Mouse (Mus musculus) hindlimb bud, embryonic 11.5 days (tissue): Measurements from ENCODE around the gene Ankrd33b.
A peak's percentile ranks its signal among the peaks of the same experiment; 100 is the strongest.

ENCODE experiments used
- DNase-seq: peaks from one replicate; pipeline ENCODE4 v3.0.0-alpha.2; 2012; ENCODE audit warnings: low read depth, low spot score; ENCODE audit errors: extremely low spot score

The Ankrd33b gene

DNA sequence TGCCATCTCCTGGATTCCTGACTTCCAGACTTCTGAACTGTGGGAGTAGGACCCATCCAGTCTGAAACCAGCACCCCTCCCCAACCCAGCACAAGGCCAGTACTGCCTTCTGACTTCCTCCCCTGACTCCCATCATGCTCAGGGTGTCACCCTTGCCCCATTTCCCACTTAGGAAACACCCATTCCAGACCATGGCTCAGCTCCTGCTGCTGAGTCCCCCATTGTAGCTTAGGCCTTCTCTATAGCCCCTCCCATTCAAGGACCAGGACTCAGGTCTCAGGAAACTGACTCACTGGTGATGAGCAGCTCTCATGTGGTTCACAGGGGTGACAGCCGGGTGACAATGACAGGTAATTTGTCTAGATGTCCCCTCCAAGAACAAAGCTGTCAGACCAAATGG lies 25.5 kb downstream of the Ankrd33b start:
- no peak for DNase-seq

DNA sequence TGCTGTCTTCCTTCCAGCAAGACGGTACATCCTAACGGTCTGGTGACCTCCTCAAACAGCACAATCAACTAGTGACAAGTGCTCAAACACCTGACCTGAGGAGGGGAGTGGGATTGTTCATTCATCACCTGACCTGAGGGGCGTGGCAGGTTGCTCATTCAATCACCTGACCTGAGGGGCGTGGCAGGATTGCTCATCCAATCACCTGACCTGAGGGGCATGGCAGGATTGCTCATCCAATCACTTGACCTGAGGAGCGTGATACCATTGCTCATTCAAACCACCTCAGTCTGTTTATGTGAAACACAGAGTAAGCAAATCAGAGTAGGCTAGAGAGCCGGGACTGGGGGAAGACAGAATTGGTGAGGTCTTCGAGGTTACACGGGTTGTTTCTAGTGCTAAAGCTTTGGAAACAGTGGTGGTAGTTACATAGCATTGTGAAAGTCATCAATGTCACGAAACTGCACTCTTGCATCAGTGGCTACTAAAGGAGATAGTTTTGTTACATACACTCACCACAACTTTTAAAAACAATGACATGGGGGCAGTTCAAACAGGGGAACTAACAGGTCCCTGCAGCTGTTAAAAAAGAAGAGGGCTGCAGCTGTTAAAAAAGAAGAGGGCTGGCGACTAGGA lies 28.8 kb downstream of the Ankrd33b start:
- no peak for DNase-seq

DNA sequence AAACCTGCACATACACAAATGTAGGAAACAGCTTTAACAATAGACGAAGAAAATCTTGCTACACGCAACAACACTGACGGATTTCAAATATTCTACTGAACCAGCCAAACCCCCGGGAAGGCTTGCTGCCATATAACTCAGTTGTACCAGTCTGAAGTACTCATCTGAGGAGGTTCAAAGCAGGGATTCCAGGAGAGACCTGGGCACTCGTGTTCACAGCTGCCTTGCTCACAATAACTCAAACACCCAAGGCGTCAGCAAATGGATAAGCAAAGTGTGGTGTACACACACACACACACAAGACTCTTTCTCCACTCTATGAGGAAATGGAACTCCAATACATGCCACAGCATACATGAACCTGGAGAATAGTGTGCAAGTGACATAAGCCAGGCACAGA lies 29.5 kb downstream of the Ankrd33b start:
- no peak for DNase-seq

DNA sequence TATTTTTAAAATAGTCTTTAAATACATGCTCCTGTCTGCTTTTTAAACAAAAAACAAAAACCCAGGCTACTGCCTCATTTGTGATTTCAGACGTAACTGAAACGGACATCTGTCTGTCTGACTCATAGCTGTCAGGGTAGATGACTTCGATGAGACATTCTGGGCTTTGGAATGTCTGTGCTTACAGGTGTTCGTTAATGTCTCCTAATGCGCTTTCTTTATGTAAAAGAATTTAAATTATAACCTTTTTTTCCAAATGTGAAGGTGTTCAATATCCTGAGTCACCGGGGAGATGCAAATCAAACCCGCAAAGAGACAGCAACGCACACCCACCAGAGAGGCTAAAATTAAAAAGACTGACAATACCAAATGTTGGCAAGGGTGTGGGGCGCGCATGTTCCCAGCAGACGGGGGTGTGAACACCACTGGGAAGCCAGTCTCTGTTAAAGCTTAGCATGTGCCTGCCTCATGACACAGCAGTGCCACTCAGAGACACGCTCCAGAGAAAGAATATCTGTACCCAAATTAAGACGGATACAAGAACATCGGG lies 30.3 kb downstream of the Ankrd33b start:
- DNase-seq = no peak

DNA sequence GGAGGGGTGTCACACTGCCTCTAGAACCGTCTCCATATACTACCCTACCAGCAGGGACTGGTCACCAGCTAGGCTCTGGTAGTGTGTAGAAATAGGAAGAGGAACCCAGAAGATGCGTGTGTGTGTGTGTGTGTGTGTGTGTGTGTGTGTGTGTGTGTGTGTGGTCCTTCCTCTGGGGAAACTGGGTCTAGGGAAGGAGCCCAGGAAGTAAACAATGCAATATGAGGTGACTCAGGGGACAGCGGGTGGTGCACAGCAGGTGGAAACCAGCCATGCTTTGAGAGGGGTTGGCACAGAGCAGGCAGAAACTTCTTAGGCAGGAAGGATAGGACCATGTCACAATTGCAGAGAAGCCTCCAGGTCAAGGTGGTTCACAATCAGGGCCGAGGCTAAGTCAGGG lies 30.8 kb downstream of the Ankrd33b start:
- DNase-seq = no peak

DNA sequence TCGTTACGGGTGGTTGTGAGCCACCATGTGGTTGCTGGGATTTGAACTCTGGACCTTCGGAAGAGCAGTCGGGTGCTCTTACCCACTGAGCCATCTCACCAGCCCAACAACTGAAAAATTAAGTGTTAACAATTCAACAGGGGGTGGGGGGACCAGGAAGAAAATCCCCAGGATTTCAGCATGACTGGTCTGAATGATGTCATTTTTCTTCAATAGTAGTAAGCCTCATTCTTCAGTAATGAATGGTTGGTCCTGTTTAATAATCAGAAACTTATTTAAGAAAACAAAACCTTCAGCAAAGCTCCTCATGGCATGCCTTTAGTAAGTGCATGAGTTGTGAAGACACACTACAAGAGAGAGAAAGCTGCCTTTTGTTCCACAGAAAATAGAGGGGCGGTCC lies 32.7 kb downstream of the Ankrd33b start:
- DNase-seq = no peak

DNA sequence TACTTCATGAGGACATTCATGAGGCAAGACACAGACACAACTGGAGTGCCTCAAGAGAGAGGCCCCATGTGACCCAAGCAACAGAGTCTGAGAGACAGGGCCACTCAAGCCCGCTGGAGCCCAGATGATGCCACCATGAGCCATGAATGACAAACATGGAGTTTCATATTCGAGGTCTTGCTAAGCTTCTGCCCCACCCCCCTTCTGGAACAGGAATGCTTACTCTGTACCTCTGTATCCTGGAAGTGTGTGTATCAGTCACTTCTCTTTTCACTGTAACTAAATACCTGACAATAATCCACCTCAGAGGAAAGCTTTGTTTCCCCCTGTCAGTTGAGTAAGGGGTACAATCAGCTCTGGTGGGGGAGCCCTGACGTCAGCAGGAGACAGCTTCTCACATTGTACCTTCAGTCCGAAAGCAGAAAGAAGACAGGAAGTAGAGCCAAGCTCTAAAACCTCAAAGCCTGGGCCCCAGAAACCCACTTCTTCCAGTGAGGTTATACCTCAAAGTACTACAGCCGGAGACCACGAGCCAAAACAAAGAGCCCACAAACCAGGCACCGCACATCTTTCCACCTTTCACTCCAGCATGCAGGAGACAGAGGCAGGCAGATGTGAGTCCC lies 34.9 kb downstream of the Ankrd33b start:
- DNase-seq = no peak

DNA sequence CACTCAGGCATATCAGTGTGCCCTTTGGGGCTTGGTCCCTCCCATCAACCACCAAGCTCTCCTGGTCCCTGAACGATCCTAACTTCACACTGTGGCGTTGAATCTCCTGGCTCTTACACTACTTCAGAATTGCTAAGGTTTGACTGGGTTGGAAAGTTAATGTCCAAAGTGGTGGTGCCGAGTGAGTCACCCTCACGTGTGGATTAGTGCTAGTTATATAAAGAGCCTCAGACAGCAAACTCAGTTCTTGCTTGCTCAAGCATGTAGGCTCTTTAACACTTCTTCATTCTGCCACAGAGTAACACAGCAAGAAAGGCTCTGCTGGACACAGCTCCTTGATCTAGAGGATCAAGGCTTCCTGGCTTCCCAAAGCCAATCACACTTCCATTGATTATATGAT lies 35.8 kb downstream of the Ankrd33b start:
- no peak for DNase-seq

DNA sequence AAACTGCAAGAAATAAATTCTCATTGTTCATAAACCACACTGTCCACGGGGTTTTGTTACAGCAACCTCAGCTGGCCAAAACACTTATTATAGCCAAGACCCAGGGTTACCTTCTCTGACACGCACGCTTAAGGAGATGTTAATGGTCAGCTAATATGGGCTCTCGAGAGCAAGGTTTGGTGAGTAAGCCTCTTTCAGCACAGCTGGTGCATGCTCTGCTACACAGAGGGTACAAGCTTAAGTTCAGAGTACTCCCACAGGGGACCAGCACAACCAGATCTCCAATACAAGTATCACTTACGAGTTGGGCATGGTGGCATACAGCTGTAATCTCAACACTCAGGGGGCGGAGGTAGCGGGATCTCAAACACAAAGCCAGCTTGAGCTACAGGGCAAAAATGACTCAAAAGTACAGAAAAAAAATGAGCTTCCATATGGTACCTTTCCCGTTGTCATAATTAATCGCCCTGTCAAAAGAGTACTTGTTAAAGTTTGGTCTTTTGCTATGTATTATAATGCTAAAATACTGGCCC lies 39.4 kb downstream of the Ankrd33b start:
- DNase-seq = no peak

DNA sequence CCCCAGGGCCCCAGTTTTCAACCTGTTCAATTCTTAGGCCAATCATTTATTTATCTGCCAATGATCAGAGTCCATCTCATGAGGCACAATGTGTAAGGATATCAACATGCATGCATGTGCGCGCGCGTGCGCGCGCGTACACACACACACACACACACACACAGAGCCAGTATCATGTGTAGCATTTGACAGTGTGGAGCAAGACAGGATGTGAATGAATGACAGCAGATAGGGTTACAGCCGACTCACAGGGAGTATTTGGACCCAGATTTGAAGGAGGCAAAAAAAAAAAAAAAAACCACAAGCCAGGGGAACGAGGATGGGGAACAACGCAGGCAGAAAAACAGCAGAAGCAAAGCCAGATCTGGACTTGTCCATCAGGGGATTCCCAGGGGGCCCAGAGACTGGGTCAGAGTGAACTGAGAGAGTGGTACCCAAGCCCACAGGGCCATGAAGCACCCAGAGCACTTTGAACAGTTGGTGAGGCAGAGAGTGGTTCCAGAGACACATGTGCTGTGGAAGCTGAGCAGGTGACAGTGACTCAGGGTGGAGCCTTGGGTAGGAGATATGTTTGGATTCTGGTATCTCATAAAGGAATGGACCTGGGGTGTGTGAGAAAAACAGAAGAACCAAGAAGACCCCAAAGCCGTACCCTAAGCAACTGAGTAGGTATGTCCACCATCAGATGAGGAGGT lies 41.7 kb downstream of the Ankrd33b start:
- DNase-seq = no peak

DNA sequence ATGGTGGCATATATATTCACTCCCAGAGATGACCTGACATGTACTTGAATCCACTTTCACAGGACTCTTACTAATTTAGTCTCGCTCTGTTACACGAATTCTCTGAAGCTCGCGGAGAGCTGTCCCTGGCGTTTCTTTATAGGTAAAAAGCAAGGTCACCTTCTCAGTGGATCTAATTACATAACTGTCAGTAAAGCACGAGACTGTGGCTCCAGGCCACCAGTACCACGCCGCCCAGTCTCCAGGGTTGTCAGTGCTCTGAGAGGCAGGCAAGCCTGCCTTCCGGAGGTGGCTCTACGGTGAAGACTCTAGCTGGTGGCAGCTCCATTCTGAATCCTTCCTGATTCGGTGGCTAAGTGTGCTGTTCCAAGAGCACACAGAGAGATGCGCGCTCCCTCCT lies 43.0 kb downstream of the Ankrd33b start:
- no peak for DNase-seq

DNA sequence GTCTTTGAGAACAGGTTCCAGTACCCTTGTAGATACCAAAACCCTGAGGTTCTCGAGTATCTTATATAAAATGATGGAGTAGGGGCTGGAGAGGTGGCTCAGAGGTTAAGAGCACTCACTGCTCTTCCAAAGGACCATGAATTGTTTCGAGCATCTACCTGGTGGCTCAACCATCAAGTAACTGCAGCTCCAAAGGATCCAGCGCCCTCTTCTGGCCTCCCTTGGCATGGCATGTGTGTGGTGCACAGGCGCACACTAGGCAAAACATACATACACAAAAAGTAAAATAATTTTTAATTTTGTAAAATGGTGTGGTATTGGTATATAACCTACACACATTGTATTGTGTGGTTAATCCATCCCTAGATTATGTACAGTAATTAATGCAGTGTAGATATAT lies 43.8 kb downstream of the Ankrd33b start:
- DNase-seq = no peak

DNA sequence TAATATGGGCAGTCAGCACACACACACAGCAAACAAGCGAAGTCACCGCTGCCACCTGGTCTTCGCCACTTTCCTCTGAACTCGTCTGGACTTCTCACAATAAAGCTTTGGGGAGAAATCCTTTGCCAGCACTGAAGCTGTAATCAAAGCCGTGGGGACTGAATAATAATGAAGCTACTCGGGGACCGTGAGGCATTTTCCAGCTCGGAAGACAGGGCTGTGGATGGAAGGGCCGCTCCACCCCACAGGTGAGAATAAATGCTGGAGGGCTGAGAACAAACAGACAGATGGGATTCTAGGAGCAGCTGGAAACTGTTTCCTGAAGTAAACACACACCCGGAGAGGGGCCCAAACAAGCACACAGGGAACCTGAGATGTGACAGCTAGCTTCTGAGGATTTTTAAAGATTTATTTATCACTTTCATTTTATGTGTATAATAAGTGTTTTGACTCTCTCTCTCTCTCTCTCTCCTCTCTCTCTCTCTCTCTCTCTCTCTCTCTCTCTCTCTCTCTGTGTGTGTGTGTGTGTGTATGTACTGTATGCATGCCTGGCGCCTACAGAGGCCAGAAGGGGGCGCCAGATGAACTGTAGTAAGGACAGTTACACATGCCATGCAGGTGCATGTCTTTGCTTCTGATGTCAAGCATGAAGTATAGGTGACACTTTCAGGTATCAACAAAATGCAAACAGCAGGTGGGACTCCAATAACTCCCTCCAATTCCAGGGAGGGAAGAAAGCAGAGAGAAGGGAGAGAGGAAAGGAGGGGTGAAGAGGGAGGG lies 46.7 kb downstream of the Ankrd33b start:
- no peak for DNase-seq

DNA sequence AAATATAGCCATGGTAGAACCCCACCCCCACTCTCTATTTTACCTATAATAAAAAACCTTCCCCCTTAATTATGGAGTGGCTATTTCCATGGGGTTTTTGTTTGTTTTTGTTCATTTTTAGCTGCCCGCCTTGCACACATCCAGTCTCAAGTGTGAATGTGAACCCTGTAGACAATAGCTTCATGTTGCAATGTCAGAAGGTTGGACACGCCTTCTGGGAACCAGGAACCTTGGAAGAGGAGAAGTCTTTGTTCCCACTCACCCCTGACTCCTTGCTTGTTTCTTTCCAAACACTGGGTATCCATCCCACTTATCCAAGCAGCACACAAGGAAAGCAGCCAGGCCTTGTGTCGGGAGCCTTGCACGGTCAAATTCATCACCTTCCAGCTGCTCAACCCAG lies 48.5 kb downstream of the Ankrd33b start:
- no peak for DNase-seq

DNA sequence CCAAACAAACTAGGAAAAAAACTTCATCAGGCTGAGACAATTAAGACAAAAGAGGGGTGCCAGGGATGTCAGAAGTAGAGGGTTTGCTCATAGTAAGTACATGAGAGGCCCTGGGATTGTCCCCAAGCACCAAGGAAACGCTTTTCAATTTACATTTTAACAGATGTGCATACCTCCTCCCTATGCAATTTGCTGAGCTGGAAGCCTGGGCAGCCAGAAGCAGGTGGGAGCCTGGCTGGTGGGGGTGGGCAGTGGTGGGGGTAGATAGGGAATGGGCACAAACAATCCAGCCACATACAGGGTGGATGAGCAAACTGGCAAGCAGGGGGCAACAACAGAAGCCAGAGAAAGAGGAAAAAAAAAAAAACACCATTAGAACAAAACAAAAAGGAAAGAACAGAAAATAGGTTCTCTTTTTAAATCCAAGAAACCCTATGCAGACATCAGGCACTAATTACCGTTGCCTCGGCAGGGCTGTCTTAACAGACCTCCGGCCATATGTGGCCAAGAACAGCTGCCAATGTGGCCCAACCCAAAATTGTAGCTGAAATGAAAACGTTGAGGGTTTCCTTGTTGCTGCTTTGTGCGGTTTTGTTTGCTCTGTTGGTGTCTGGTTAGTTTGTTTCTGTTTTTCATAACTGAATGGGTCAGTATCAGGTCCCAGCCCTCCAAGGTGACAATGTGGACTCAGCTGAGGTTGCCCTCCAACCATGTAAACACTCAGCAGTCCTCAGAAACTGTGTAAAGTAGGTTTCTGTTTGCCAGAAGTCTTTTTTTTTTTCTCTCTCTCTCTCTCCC lies 49.2 kb downstream of the Ankrd33b start:
- no peak for DNase-seq

DNA sequence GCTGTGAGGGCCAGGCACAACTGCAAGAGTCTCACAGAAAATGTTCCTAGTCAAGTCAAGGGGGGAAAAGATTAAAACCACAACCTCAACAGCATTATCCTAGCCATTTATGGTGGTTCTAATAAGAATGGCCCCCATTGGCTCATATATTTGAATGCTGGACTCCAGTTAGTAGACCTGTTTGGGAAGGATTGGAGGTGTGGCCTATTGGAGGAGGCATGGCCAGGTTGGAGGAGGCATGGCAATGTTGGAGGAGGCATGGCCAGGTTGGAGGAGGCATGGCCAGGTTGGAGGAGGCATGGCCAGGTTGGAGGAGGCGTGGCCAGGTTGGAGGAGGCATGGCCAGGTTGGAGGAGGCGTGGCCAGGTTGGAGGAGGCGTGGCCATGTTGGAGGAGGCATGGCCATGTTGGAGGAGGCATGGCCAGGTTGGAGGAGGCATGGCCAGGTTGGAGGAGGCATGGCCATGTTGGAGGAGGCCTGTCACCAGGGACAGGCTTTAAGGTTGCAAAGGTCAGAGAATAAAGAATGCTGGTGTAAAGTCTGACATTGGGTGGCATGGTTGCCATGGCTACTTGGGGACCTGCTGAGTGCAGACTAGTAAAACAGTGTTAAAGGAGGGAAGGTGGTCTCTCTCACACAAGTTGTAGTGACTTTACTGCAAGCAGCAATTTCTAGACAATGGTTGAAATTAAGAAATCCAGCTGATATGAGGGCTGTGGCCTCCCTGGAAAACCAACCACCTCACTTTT lies 50.3 kb downstream of the Ankrd33b start:
- DNase-seq = no peak

DNA sequence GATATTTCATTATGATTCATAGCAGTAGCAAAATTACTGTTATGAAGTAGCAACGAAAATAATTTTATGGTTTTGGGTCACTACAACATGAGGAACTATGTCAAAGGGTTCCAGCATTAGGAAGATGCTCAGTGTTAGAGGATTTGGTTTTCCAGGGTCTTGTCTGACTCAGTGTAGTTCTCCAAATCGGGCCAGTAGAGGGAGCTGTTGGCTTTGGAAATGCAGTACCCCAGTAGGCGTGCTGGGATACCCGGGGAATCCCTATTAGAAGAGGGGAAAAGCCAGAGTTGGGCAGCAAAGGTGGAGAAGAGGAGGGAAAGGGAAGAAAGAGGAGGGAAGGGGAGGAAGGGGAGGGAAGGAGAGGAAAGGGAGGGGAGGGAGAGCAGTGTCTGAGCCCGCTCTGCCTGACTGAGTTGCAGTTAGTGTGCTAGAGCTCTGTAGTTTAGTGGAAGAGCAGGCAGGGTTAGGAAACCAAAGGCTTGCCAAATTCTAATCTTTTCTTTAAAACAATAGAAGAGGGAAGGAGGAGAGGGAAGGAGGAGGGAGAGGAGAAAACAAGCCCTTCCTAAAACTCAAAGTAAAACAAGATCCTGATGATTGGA lies 51.8 kb downstream of the Ankrd33b start:
- peak; percentile 71 for DNase-seq

DNA sequence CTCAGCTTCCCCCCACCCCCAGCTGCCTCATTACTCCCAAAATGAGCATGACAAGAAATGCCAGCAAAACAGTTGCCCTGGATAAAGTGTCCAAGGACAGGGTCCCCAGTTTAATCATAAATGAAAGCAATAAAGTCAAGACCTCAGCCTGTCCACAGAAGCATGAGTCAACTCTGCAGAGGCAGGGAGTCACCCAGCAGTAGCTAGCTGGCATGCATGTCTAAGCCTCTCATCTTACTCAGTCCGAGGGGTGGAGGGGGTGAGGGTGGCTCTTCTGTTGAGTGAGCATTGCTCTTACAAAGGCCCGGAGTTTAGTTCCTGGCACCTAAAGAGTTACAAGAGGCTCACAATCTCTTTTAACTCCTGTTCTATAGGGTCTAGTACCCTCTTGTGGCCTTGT lies 55.5 kb downstream of the Ankrd33b start:
- no peak for DNase-seq

DNA sequence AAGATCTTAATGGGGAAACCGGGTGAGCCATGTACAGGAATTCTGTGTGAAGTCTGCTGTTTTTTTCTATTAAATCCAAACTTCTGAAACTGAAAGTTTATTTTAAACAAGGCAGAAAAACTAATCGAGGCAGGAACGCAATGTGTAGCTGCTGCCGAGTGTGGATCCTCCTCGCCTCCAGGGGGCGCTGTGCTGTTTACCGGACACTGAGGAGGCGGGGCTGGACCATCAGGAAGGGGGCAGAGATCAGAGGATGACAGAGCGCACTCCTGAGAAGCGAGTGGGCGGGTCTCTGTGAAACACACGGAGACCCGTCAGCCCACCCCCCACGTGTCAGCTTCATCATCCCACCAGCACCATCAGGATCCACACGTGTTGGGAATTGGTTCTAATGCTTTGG lies 58.0 kb downstream of the Ankrd33b start:
- DNase-seq = no peak
